Mouse (Mus musculus) forelimb bud, embryonic 11.5 days (tissue): ENCODE measurements around the gene Irs1.

Experiments used
- DNase-seq: peaks from one replicate; pipeline ENCODE4 v3.0.0-alpha.2; 2012; ENCODE audit warnings: low read depth, low spot score

Irs1 gene

DNA sequence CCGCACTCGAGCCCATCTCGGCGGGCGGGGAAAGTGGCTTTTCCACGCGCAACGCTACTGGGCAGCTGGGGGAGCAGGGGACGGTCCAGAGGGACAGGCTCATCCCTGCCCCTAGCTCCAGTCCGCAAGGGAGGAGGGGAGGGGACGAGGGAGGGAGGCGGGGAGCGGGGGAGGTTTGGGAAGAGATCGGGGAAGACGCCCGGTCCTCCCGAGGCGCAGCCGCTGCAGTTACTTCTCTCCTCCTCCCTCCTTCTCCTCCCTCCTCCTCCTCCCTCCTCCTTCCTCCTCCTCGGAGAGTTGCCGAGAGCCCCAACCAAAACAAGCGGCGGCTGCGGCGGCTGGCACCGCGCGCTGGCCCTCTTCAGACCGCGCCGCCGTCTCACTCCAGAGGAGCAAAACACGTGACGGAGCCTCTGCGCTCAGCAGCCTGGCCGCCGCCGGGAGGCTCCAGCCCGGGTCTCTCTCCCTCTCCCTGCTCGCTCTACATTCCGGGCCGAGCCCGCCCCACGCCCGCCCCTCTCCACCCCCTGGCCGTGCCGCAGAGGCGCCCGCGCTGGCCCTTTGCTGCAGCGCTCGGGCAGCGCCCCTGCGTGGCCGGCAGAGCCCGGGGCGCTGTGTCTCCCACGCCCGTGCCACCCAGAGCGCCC, at the start of gene Irs1:
Gene Irs1 (minus strand): TSS at position 266 of the 647 bp plus-strand sequence.
- peak; percentile 87 for DNase-seq

DNA sequence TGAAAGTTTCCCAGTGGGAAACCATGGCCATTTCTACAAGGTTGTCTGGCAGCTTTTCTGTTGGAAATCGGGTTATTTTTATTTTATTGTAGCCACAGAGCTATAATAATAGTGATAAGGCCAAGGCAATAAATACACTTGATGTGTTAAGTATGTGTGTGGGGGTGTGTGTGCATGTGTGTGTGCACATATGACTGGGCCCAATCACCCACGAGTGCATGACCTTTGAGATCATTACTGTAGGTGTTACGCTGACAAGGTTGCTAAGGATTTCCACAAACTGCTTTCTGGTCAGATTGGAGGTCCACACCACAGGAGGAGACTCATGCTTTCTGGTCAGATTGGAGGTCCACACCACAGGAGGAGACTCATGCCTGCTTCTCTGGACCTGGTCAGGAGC, 43.3 kb upstream of the Irs1 start:
- no peak for DNase-seq

DNA sequence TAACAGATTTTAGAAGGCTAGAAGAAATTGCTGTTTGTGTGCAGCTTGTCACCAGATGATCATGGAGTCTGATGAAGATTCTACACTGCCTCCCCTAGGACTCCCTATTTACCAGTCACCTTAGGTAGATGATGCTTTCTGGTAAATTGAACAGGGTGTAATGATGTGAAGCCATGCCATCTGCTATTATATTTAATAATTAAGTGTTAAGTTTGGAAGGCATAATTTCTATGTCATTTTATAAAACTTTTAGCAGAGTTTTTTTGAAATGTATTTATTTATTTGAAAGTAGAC, 38.7 kb upstream of the Irs1 start:
- no peak for DNase-seq

- DNase-seq, result no peak
These were observed 38.2 kb upstream of the Irs1 start for GRCm38 (mm10) chr1:82329237-82329953.

- DNase-seq, result no peak
These were observed 37.0 kb upstream of the Irs1 start for GRCm38 (mm10) chr1:82328033-82328775.

- DNase-seq, result no peak
These were observed 34.9 kb upstream of the Irs1 start for GRCm38 (mm10) chr1:82326120-82326519.

GRCm38 (mm10) chr1:82324131-82324785, 33.0 kb upstream of the Irs1 start:
- DNase-seq, result no peak

DNA sequence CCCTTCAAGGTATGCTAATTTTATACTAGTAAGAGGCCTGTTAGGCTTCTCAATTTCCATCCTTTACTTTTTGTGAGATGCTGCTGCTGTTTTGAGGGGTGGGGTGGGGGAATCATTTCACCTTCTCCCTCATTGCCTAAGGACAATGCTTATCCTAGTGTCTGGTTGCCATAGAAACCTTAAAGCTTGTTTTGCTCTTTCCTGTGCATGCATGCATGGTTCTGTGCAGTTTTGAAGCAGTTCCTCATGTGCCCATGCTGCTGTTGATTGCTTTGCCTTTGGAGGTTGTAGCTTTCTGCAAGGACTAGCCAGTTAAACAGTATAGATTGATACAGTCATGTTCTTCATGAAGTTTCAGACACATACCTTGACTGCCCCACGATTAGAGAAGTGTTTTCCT, 30.2 kb upstream of the Irs1 start:
- DNase-seq, result no peak

- no peak for DNase-seq
These were observed 29.6 kb upstream of the Irs1 start for GRCm38 (mm10) chr1:82320864-82321263.

DNA sequence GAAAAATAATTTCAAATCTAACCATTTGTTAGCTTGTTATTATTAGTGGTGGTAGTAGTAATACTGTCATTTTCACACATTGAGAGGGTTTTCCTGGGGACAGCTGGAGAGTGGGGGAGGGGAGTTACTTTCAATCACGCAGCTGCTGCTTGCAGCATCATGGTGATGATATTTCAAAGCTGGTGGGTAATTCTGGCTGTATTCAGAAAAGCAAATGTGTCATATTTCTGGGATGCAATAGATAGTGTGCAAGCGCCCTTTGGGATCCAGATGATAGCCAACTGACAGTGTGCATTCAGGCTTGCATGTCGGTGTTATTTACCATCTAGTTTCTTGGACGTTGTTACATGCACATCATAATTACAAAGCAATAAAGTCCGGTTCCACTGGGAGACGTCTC, 29.2 kb upstream of the Irs1 start:
- DNase-seq, result no peak

DNA sequence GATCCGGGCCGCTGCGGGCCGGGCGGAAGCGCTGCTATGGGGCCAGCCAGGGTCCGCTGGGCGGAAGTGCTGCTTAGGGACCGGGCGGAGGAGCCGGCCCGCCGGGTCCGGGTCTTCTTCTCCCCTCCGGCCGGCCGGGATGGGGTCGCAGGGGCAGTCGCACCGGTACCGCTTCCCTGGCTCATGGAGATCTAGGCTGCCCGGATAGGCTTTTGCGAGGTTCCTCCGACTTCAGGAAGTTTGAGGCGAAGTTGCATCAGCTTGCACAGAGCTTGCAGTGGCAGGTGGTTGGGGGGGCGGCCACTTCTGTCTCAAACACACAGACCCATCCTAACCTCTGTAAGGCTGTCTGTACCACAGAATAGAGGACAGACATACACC, 25.5 kb upstream of the Irs1 start:
- DNase-seq, result no peak

DNA sequence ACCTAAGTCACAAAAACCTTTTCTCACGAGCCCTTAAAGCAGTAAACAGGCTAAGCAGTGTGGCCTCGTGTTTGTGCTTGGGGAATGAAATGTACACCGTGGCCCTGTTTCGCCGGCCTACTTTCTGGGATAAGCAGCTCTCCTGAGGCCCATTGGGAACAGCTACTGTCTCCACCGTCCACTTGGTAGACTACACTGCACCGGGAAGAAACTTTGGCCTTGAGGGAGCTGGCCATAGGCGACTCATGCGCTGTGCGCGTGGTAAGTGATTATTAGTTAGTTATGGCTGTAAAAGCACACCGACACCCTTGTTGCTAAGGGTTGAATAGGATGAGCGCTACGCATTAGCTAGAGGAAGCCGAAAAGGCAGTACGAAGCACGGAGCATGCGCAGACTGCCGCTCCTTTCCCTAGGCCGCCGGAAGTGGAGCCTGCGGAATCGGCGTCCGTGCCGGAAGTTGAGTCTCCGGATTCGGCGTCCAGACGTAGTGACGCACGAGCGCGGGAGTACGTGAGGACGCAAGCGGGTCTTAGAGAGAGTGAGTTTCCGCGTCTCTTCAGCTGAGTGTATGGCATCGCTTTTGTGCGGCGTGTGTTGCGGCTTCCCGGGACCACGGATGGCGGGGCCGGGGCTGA, 25.0 kb upstream of the Irs1 start, which contains the start of gene Rhbdd1:
Gene Rhbdd1 (plus strand): TSS at position 342 of the 635 bp plus-strand sequence.
- DNase-seq, result peak; percentile 98

GRCm38 (mm10) chr1:82304483-82304882, 13.3 kb upstream of the Irs1 start:
- DNase-seq, result no peak

DNA sequence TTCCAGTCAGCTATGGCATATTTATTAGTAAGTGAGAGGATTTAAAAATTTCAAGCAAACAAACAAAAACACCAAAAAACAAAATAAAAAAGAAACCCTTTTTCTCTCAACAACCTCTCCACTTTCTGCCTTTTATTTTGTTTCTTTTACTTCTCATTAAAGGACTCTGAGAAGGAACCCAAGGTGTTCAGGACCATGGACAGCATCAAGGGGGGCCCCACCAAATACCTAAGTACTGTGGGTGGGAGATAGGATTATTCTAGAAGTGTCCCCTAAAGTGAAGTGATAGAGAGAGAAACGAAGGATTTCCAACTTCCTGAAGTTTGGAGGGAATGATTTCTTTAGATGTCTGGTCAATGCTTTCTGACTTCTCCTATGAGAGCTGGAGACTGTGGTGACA, 7.4 kb upstream of the Irs1 start:
- no peak for DNase-seq

- no peak for DNase-seq
These were observed 2.9 kb upstream of the Irs1 start for GRCm38 (mm10) chr1:82294102-82294501.

- DNase-seq, result peak; percentile 82
These were observed 1.6 kb upstream of the Irs1 start for GRCm38 (mm10) chr1:82292771-82293170.

DNA sequence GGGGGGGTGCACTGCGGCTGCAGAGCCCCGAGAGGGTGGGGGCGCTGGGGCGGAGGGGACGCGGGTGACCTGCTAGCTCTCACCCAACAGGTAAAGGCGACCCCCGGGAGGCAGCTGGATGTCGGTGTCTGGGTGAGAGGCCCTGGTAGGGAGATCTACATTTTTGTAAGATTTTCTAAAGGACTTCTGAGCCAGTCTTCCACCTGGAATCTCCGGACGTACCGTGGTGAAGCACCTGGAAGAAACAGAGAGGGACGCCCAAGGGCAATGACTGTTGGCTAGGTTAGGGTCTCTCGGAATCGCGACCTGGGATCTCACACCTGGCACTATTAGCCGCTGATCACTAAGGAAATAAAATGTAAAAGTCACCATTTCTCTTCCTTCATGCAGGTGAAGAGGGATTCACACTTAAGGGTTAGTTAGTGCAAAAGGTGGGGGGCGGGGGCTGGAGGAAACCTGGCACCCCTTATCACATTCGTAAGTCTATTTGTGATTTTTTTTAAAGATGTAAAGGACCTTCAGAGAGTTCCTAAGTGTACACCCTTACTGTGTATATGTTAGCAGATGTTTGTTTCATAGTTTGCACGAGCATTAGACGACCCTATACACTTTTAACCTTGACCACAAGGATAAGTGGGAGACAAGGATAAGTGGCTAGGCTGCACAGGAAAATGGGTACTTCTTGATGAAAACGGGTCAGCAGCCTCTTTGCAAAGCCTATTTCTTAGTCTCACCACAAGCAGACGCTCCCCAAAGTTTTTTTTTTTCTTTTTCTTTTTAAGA, 905 bp upstream of the Irs1 start:
- DNase-seq, result no peak

- no peak for DNase-seq
These were observed 479 bp downstream of the Irs1 start for GRCm38 (mm10) chr1:82290723-82291150.

- no peak for DNase-seq
These were observed 1.1 kb downstream of the Irs1 start for GRCm38 (mm10) chr1:82289990-82290681.
